Mouse (Mus musculus) neutrophil, adult 5-6 weeks (primary cell): Measurements from ENCODE around the gene Olfr272. TPM values are rescaled to one million over a fixed set of nuclear protein-coding genes. Genes with fewer than 3 reads are reported as not detected.

ENCODE experiments used
- ATAC-seq: fragments of 151-379, 151-347 bp; 2 replicates; pipeline ENCODE4 v1.8.0; 2017; ENCODE audit warnings: mild to moderate bottlenecking, moderate TSS enrichment; ENCODE audit not compliant: insufficient number of reproducible peaks, poor library complexity, low FRiP score, severe bottlenecking; ENCODE audit errors: extremely low read depth
- total RNA-seq: library from RNA; stranded (forward); fragments of 200-1000 nt; gene quantifications from 2 replicates; pipeline ENCODE4 v1.2.3, GENCODE M21; 2017

Olfr272 gene
- total RNA-seq = not detected in 2 replicates

DNA sequence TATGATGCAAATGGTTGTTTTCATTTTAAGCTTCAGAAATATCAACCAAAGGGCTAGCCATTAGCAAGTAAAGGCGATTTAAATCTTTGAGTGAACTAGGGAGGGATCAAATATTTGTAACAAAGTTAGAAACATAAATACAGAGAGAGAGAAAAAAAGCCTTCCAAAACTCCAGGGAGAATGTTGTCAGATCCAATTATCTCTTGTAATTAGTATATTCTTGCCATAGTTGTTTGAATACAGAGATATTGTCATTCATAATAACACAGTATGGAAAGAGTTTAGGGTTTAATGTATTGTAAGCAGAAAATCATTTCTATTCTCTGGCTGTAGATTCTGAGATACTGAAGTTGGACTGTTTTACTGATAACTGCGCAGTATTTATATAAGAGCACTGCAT lies at the start of gene Olfr272:
TSS of gene Olfr272 (minus strand) at position 101 of the 400 bp plus-strand sequence.
- no peak for ATAC-seq

DNA sequence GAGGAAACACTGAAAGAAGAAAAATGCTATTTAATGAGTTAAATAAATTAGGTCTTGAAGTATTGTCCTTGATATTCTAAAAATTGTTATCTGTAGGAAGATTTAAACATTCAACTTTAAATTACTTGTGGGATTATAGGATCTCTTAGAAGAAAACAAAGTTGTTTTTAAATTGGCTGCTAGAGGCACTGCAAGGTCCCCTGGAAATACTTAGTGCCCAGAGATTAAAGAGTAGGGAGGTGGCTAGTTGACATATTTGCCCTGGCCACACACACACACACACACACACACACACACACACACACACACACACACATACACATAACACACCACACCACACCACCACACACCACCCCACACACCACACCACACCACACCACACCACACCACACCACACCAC lies 45.3 kb upstream of the Olfr272 start, which contains the start of gene Olfr270:
TSS of gene Olfr270 (plus strand) at position 301 of the 400 bp plus-strand sequence.
- ATAC-seq = no peak

DNA sequence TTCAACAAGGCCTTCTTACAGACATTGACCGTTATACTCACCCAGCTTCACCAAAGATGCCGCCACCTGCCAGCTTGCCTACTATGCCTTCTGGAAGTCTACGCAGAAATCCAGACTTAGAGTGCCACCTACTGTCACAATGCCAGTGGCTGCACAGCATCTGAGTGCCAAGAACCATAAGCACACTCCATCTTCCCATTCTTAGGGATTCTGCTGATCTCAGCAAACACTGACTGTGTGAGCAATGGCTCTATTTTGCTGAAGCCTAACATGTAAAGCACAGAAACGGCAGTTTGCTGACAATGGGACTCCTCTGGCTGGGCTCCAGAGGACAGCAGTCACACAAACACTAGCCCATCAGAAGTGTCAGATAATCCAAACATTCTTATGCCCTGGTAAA lies 39.7 kb upstream of the Olfr272 start:
- no peak for ATAC-seq

DNA sequence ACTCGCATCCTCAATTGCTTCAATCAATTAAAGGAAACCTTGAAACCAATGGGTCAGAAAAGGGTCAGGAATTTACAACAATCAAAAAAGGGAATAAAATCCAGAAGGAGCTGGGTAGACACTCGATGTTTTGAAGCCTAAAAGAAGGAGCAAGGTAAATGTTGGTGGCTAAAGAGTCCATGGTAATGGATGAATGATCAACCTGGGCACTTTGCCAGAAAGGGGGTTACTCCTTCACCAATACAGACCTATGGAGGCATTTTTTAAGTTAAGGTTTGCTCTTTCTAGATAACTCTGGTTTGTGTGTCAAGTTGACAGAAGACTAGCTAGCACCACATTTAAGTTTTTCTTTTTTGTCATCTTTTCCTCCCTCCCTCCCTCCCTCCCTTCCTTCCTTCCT lies 30.0 kb upstream of the Olfr272 start:
- ATAC-seq = no peak

DNA sequence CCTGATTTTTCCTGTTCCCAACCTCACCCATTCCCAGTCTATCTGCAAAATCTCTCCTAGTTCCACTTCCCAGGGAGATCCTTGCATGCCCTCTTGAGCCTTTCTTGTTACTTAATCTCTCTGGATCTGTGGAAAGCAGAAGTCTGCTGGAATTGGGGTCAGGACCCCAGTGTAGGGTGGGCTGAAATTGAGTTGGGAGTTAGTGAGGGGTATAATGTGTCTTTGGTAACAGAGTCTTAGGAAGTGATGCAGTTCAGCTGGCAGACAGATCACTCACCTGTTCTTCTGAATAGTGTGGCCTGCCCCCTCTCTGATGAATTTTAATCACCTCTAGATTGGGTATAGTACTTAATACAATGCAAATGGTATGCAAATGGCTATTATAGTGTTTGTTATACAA lies 27.7 kb upstream of the Olfr272 start:
- no peak for ATAC-seq

DNA sequence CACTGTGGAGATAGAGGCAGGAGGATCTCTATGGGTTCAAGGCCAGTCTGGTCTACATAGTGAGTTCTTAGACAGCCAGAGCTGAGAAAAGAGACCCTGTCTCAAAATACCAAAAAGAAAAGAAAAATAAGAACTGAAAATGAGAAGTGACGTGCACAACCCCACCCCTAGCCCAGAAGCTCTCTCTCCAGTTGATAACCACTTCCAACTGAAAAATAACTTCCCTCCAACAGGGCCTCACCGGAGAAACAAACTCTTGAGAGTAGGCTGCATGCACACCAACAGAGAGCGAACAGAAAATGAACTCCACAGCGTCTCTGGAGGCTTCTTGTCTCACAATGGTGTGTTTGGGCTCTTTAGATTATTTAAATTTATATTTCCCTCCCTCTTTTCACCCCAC lies 11.5 kb upstream of the Olfr272 start:
- no peak for ATAC-seq

DNA sequence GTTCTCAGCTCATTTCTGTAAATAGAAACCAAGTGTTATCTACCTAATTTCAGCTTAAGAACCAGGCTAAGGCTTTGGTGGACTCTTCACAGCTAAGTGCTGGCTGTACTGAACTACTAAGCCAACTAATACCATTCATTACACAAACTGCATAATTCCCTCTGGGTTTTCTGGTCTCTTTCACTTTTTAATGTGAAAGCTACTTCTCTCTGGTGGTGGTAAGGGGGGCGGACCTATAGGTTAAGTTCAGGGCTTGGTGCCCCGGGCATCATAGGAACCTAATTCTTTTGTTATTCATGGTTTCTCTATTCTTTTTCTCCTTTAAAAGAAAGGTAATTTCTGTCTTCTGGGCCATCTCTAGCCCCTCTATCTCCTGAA lies 1.7 kb downstream of the Olfr272 start:
- no peak for ATAC-seq

DNA sequence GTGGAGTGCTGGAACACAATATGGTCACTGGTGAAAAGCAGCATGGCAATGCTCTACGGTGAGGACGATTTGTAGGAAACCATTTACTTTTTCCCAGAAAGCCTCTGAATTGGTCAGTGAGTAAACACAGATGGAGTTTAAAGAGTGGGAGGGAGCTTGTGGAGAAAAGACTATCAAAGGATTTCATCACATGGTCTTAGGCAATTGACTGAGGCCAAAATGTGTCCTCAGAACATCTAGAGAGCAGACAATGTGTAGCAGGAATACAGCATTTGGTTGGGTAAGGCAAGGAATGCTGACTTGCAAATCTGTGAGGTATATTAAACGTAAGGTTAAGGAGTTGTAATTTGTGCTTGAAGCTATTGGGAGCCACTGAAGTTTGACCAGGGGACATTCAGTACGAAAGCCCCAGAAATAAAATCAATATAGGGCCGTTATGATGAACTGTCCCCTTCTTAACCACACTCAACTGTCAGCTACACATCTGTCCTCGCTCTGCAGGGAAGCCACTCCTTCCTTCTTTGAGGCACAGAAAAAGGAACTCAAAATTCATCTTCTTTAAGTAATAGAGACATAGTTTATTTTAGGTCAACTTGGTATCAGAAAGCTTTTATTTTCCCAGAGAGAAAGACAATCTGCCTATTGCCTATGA lies 2.2 kb downstream of the Olfr272 start:
- no peak for ATAC-seq

DNA sequence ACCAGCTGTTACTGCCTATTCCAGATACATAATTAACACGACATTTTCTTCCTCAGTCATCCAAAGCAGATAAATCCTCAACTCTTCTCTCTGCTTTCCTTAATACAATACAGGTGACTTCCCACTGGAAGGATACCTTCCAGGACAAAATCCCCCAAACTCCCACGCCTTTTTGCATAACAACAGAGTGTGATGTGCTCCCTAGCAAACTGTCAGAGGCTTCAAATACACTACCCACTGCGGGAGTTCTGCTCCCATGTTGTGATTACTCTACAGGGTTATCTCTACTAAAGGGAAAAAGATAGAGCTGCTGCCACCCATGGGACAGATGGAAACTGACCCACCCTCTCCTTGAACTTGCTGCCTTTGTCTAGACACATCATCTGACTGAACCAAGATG lies 6.6 kb downstream of the Olfr272 start:
- no peak for ATAC-seq

DNA sequence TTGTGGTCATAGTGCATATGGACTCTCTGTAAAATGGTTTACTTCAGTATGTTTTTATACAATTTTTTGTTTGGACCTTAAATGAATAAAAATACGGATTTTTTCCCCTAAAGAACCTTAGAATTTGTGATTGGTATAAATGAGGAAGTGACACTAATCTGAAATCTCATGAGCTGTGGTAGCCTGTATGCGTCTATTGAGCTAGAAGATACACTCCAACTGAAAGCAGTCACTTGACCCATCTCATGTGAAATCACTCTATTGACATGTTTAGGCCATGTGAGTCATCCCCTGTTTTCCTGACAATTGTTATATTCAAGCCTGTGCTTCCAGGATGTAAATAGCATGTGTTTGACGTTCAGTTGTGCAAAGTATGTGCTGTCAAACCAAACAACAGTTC lies 9.4 kb downstream of the Olfr272 start:
- ATAC-seq = no peak

DNA sequence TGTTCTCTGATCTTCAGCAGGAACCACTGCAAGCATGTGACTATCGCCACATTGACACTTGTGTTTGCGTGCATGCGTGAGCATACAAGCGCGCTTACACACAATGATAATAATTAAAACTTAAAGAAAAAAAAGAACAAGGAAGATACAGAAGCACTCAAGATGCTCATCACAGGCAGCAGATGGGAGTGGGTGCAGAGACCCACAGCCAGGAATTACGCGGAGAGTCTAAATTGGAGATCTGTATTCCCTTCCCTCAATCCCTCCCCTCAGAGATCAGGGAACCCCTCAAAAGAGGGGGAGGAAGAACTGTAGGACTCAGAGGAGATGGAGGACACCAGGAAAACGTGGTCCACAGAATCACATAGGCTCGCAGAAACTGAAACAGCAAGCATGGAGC lies 54.8 kb downstream of the Olfr272 start:
- ATAC-seq = no peak

Other genes starting within 250 kb of the Olfr272 start
- not detected in 2 replicates for gene Olfr275, start 104.6 kb downstream of the Olfr272 start, total RNA-seq
- gene Olfr273, start 59.9 kb downstream of the Olfr272 start, total RNA-seq = not detected in 2 replicates
- not detected in 2 replicates for gene Olfr270, start 45.4 kb upstream of the Olfr272 start, total RNA-seq
- gene Nipsnap3a, start 70.1 kb upstream of the Olfr272 start, total RNA-seq = not detected in 2 replicates
- 29.2 and 30.7 TPM in 2 replicates for gene Nipsnap3b, start 92.7 kb upstream of the Olfr272 start, total RNA-seq
- gene Abca1, start 240.7 kb upstream of the Olfr272 start, total RNA-seq = 75.5 and 86.1 TPM in 2 replicates